Mouse (Mus musculus): ENCODE data around the gene Ak5. TPM values are rescaled to one million over a fixed set of nuclear protein-coding genes. Genes with fewer than 3 reads are reported as not detected.

Gene Ak5
- total and polyA plus RNA-seq, 3 experiments, result 0.13 to 0.79 (median 0.23) TPM

GRCm38 (mm10) chr3:152609076-152609475 lies 59.1 kb downstream of the Ak5 start:
- H3K27me3 ChIP-seq (replicated peaks), result no peaks in the 10 kb centered on the region
- H3K4me2 ChIP-seq (ENCODE audit: insufficient read depth, low read depth, poor library complexity, severe bottlenecking), result no peak overlapping the region
- H3K36me3 ChIP-seq (replicated peaks in 1 of 2; ENCODE audit: control insufficient read depth in 1 of 2, insufficient read depth in 1 of 2, low read length in 1 of 2), result no peaks in the 10 kb centered on the region
- in situ Hi-C loops (cut with MboI; ENCODE audit: low pct_ligation_motif_present, low pct_unique_long_range_greater_than_20kb, low sequenced_read_pairs) (no loop called here), dilution Hi-C loops (cut with MboI; ENCODE audit: extremely low pct_ligation_motif_present, extremely low pct_unique_long_range_greater_than_20kb, low sequenced_read_pairs) (no loop called here)
- H3K4me3 ChIP-seq (replicated peaks in 1 of 3; ENCODE audit: low read depth in 2 of 3, low read length in 2 of 3, poor library complexity in 1 of 3), result no peak overlapping the region
- H3K4me1 ChIP-seq (ENCODE audit: control insufficient read depth in 1 of 2, insufficient read depth in 2 of 2), result no peaks in the 10 kb centered on the region
- no peak overlapping the region for H3K9ac ChIP-seq (ENCODE audit: insufficient read depth, low read depth)
- TF ChIP-seq USF1 (IDR thresholded peaks at IDR 0.05; ENCODE audit: low read depth, low read length) (no peak), EP300 (IDR thresholded peaks at IDR 0.05; ENCODE audit: low read length) (no peak), JUN (IDR thresholded peaks at IDR 0.05; ENCODE audit: insufficient read depth, low read depth, low read length) (no peak), GABPA (IDR thresholded peaks at IDR 0.05; ENCODE audit: insufficient replicate concordance, low read depth, low read length) (no peak), NELFE (IDR thresholded peaks at IDR 0.05; ENCODE audit: low read depth, low read length) (no peak), RAD21 (IDR thresholded peaks at IDR 0.05; ENCODE audit: low read depth, low read length) (no peak), ZC3H11A (IDR thresholded peaks at IDR 0.05; ENCODE audit: low read depth, low read length) (no peak), POLR2A (IDR thresholded peaks at IDR 0.05; ENCODE audit: low read depth, low read length) (no peak)
- no peaks in the 10 kb centered on the region for H3K79me2 ChIP-seq (replicated peaks; ENCODE audit: control insufficient read depth, extremely low read depth, insufficient read depth, poor library complexity, severe bottlenecking)
- no peak overlapping the region for H3K27ac ChIP-seq (ENCODE audit: insufficient read depth, low read depth)
- no peak for DNase-seq (ENCODE audit: extremely low read depth)
- peaks cover 4% of the 10 kb centered on the region for H3K9me3 ChIP-seq (replicated peaks; ENCODE audit: low read length)

GRCm38 (mm10) chr3:152605849-152606248 lies 62.3 kb downstream of the Ak5 start:
- Histone ChIP-seq H3K4me1 (ENCODE audit: control insufficient read depth in 1 of 2, insufficient read depth in 2 of 2) (no peaks in the 10 kb centered on the region), H3K27ac (ENCODE audit: insufficient read depth, low read depth) (no peak overlapping the region), H3K4me3 (replicated peaks in 1 of 3; ENCODE audit: low read depth in 2 of 3, low read length in 2 of 3, poor library complexity in 1 of 3) (no peak overlapping the region), H3K9me3 (replicated peaks; ENCODE audit: low read length) (peaks cover 4% of the 10 kb centered on the region), H3K4me2 (ENCODE audit: insufficient read depth, low read depth, poor library complexity, severe bottlenecking) (no peak overlapping the region), H3K27me3 (replicated peaks) (no peaks in the 10 kb centered on the region), H3K36me3 (replicated peaks in 1 of 2; ENCODE audit: control insufficient read depth in 1 of 2, insufficient read depth in 1 of 2, low read length in 1 of 2) (no peaks in the 10 kb centered on the region), H3K79me2 (replicated peaks; ENCODE audit: control insufficient read depth, extremely low read depth, insufficient read depth, poor library complexity, severe bottlenecking) (no peaks in the 10 kb centered on the region), H3K9ac (ENCODE audit: insufficient read depth, low read depth) (no peak overlapping the region)
- no peak for DNase-seq (ENCODE audit: extremely low read depth)
- dilution Hi-C loops (cut with MboI; ENCODE audit: extremely low pct_ligation_motif_present, extremely low pct_unique_long_range_greater_than_20kb, low sequenced_read_pairs) (no loop called here), in situ Hi-C loops (cut with MboI; ENCODE audit: low pct_ligation_motif_present, low pct_unique_long_range_greater_than_20kb, low sequenced_read_pairs) (no loop called here)
- TF ChIP-seq SMC3 (IDR thresholded peaks at IDR 0.05; ENCODE audit: low read depth, low read length), result no peak
- TF ChIP-seq CHD2 (IDR thresholded peaks at IDR 0.05; ENCODE audit: low read length), result no peak
- TF ChIP-seq HCFC1 (IDR thresholded peaks at IDR 0.05; ENCODE audit: low read depth, low read length), result no peak
- no peak for TF ChIP-seq ETS1 (conservative IDR thresholded peaks at IDR 0.05; ENCODE audit: low read depth, low read length)
- no peak for TF ChIP-seq ELF1 (IDR thresholded peaks at IDR 0.05; ENCODE audit: low read depth, low read length)
- no peak for TF ChIP-seq MAX (IDR thresholded peaks at IDR 0.05; ENCODE audit: low read length)
- no peak for TF ChIP-seq CHD1 (IDR thresholded peaks at IDR 0.05; ENCODE audit: low read depth, low read length)
- TF ChIP-seq MXI1 (IDR thresholded peaks at IDR 0.05; ENCODE audit: low read depth, low read length), result no peak
- TF ChIP-seq SIN3A (IDR thresholded peaks at IDR 0.05; ENCODE audit: low read length), result no peak
- TF ChIP-seq ZNF384 (IDR thresholded peaks at IDR 0.05; ENCODE audit: low read depth, low read length), result no peak
- TF ChIP-seq ZC3H11A (IDR thresholded peaks at IDR 0.05; ENCODE audit: low read depth, low read length), result no peak
- no peak for TF ChIP-seq EP300 (IDR thresholded peaks at IDR 0.05; ENCODE audit: low read length)

Data from CH12.LX (cell line).